Mouse (Mus musculus) v-Abl transformed pro-B cells (cell line): ENCODE measurements around the gene Ttc28.

Experiments
- in situ Hi-C, 2 experiments: fragments of 400-800 bp; cut with MboI; formaldehyde crosslinking; loops; one replicate each; pipeline ENCODE4 v1.15.1; 2025; ENCODE audit not compliant: unreplicated experiment in 2 of 2

Gene Ttc28

GRCm38 (mm10) chr5:111037123-111037748, 157.6 kb downstream of the Ttc28 start:
- in situ Hi-C loops = no loop called here

- in situ Hi-C loops = no loop called here
Measured at GRCm38 (mm10) chr5:111039771-111040170, 160.2 kb downstream of the Ttc28 start.

GRCm38 (mm10) chr5:111041952-111042351, 162.3 kb downstream of the Ttc28 start:
- in situ Hi-C loops = no loop called here

- in situ Hi-C loops = no loop called here
Measured at GRCm38 (mm10) chr5:111044193-111044592, 164.6 kb downstream of the Ttc28 start.

GRCm38 (mm10) chr5:111046359-111046758, 166.8 kb downstream of the Ttc28 start:
- in situ Hi-C loops = no loop called here

GRCm38 (mm10) chr5:111046841-111047476, 167.4 kb downstream of the Ttc28 start:
- in situ Hi-C loops = no loop called here

GRCm38 (mm10) chr5:111048036-111048435, 168.4 kb downstream of the Ttc28 start:
- in situ Hi-C loops = no loop called here

- in situ Hi-C loops = no loop called here
Measured at GRCm38 (mm10) chr5:111049584-111049983, 170.0 kb downstream of the Ttc28 start.

GRCm38 (mm10) chr5:111050135-111050534, 170.5 kb downstream of the Ttc28 start:
- in situ Hi-C loops = no loop called here

- in situ Hi-C loops = no loop called here
Measured at GRCm38 (mm10) chr5:111054380-111054779, 174.8 kb downstream of the Ttc28 start.

- in situ Hi-C loops = no loop called here
Measured at GRCm38 (mm10) chr5:111054848-111055428, 175.3 kb downstream of the Ttc28 start.

GRCm38 (mm10) chr5:111055507-111055906, 175.9 kb downstream of the Ttc28 start:
- in situ Hi-C loops = no loop called here

- in situ Hi-C loops = no loop called here
Measured at GRCm38 (mm10) chr5:111057084-111057483, 177.5 kb downstream of the Ttc28 start.

- in situ Hi-C loops = no loop called here
Measured at GRCm38 (mm10) chr5:111058401-111059139, 179.0 kb downstream of the Ttc28 start.

- in situ Hi-C loops = no loop called here
Measured at GRCm38 (mm10) chr5:111059140-111059921, 179.7 kb downstream of the Ttc28 start.

- in situ Hi-C loops = no loop called here
Measured at GRCm38 (mm10) chr5:111060246-111060745, 180.7 kb downstream of the Ttc28 start.

- in situ Hi-C loops = no loop called here
Measured at GRCm38 (mm10) chr5:111063155-111063554, 183.6 kb downstream of the Ttc28 start.

GRCm38 (mm10) chr5:111063991-111064390, 184.4 kb downstream of the Ttc28 start:
- in situ Hi-C loops = no loop called here

- in situ Hi-C loops = no loop called here
Measured at GRCm38 (mm10) chr5:111065770-111066169, 186.2 kb downstream of the Ttc28 start.

- in situ Hi-C loops = no loop called here
Measured at GRCm38 (mm10) chr5:111069503-111069902, 189.9 kb downstream of the Ttc28 start.
